Mouse (Mus musculus) MEL (cell line): Measurements from ENCODE around the gene P2rx1. TPM values are rescaled to one million over a fixed set of nuclear protein-coding genes. Genes with fewer than 3 reads are reported as not detected.

Source experiments
- DNase-seq: peaks from one replicate; pipeline ENCODE4 v3.0.0; 2011; ENCODE audit warnings: low read depth, low spot score
- H3K27ac ChIP-seq: 2 replicates; pipeline ENCODE4 v1.5.1; 2012; ENCODE audit warnings: low read depth, mild to moderate bottlenecking, control low read depth, low read length, moderate library complexity; ENCODE audit not compliant: control insufficient read depth
- H3K27me3 ChIP-seq, 2 experiments: fragments of 150-350 bp in 1 of 2; sonication (generic) in 1 of 2; 2 replicates each; pipeline ENCODE4 v1.6.1; 2012; ENCODE audit warnings: low read length in 2 of 2, mild to moderate bottlenecking in 2 of 2, improper control_type of control experiment in 1 of 2, moderate library complexity in 1 of 2; ENCODE audit not compliant: insufficient read depth in 2 of 2, control insufficient read depth in 1 of 2
- H3K36me3 ChIP-seq, 2 experiments: 2 replicates each; pipeline ENCODE4 v1.6.1; 2012 to 2014; ENCODE audit warnings: low read length in 2 of 2, improper control_type of control experiment in 1 of 2, inconsistent platforms in 1 of 2, mild to moderate bottlenecking in 1 of 2; ENCODE audit not compliant: insufficient read depth in 2 of 2, control insufficient read depth in 1 of 2
- H3K4me1 ChIP-seq, 2 experiments: fragments of 150-350 bp in 1 of 2; sonication (generic) in 1 of 2; 2 replicates each; pipeline ENCODE4 v1.6.1; 2012; ENCODE audit warnings: low read length in 2 of 2, improper control_type of control experiment in 1 of 2, mild to moderate bottlenecking in 1 of 2; ENCODE audit not compliant: insufficient read depth in 2 of 2, control insufficient read depth in 1 of 2
- H3K4me3 ChIP-seq, 2 experiments: fragments of 150-350 bp in 1 of 2; sonication (generic) in 1 of 2; 2 replicates each; pipeline ENCODE4 v1.5.1; 2012; ENCODE audit warnings: low read depth in 2 of 2, low read length in 2 of 2, mild to moderate bottlenecking in 2 of 2, moderate library complexity in 2 of 2, control low read depth in 1 of 2, improper control_type of control experiment in 1 of 2; ENCODE audit not compliant: control insufficient read depth in 1 of 2, insufficient read depth in 1 of 2
- H3K79me2 ChIP-seq: 2 replicates; pipeline ENCODE4 v1.6.1; 2012; ENCODE audit warnings: mild to moderate bottlenecking, low read length, moderate library complexity; ENCODE audit not compliant: control insufficient read depth, poor library complexity, insufficient read depth
- H3K9ac ChIP-seq: 2 replicates; pipeline ENCODE4 v1.6.1; 2012; ENCODE audit warnings: low read depth, mild to moderate bottlenecking, control low read depth, low read length, moderate library complexity; ENCODE audit not compliant: control insufficient read depth, poor library complexity, severe bottlenecking
- H3K9me3 ChIP-seq: fragments of 150-350 bp; sonication (generic); replicated peaks from 2 replicates; pipeline ENCODE4 v1.6.1; 2012; ENCODE audit warnings: mild to moderate bottlenecking, low read length, improper control_type of control experiment, moderate library complexity; ENCODE audit not compliant: insufficient read depth
- BHLHE40 ChIP-seq: IDR thresholded peaks from 2 replicates; pipeline ENCODE4 v1.6.1; 2012; ENCODE audit warnings: low read depth, mild to moderate bottlenecking, inconsistent platforms, low read length, improper control_type of control experiment, borderline replicate concordance
- CTCF ChIP-seq, 3 experiments: IDR thresholded peaks in 2 of 3; conservative IDR thresholded peaks in 1 of 3; 2 replicates each; pipeline ENCODE4 v1.5.1; 2011 to 2012; ENCODE audit warnings: low read length in 3 of 3, low read depth in 2 of 3, mild to moderate bottlenecking in 2 of 3, improper control_type of control experiment in 1 of 3, inconsistent platforms in 1 of 3, mixed read lengths in 1 of 3, moderate library complexity in 1 of 3; ENCODE audit not compliant: control insufficient read depth in 1 of 3, insufficient read depth in 1 of 3, poor library complexity in 1 of 3, severe bottlenecking in 1 of 3
- E2F4 ChIP-seq: IDR thresholded peaks from 2 replicates; pipeline ENCODE4 v1.6.1; 2011; ENCODE audit warnings: low read depth, low read length, improper control_type of control experiment, borderline replicate concordance
- ETS1 ChIP-seq: IDR thresholded peaks from 2 replicates; pipeline ENCODE4 v1.6.1; 2012; ENCODE audit warnings: low read depth, mild to moderate bottlenecking, inconsistent platforms, low read length, improper control_type of control experiment, moderate library complexity
- GABPA ChIP-seq: IDR thresholded peaks from 2 replicates; pipeline ENCODE4 v1.6.1; 2012; ENCODE audit warnings: low read depth, mild to moderate bottlenecking, inconsistent platforms, low read length, improper control_type of control experiment, moderate library complexity
- JUND ChIP-seq: IDR thresholded peaks from 2 replicates; pipeline ENCODE4 v1.6.1; 2011; ENCODE audit warnings: low read depth, mild to moderate bottlenecking, improper control_type of control experiment, low read length
- MAX ChIP-seq: IDR thresholded peaks from 2 replicates; pipeline ENCODE4 v1.6.1; 2011; ENCODE audit warnings: low read length, improper control_type of control experiment
- MAZ ChIP-seq: IDR thresholded peaks from 2 replicates; pipeline ENCODE4 v1.6.1; 2012; ENCODE audit warnings: low read depth, mild to moderate bottlenecking, inconsistent platforms, low read length, improper control_type of control experiment
- MEF2A ChIP-seq: IDR thresholded peaks from 2 replicates; pipeline ENCODE4 v1.6.1; 2014; ENCODE audit warnings: low read depth, mild to moderate bottlenecking, inconsistent platforms, low read length, improper control_type of control experiment; ENCODE audit not compliant: poor library complexity, insufficient replicate concordance, severe bottlenecking; ENCODE audit errors: extremely low read depth
- MXI1 ChIP-seq: IDR thresholded peaks from 2 replicates; pipeline ENCODE4 v1.6.1; 2011; ENCODE audit warnings: mild to moderate bottlenecking, low read depth, low read length, improper control_type of control experiment
- MYB ChIP-seq: IDR thresholded peaks from 2 replicates; pipeline ENCODE4 v1.6.1; 2011; ENCODE audit warnings: mild to moderate bottlenecking, low read depth, low read length, improper control_type of control experiment
- NELFE ChIP-seq: IDR thresholded peaks from 2 replicates; pipeline ENCODE4 v1.6.1; 2011; ENCODE audit warnings: low read depth, low read length, improper control_type of control experiment
- NRF1 ChIP-seq: IDR thresholded peaks from 2 replicates; pipeline ENCODE4 v1.6.1; 2014; ENCODE audit warnings: low read depth, mild to moderate bottlenecking, inconsistent platforms, low read length, improper control_type of control experiment, moderate library complexity; ENCODE audit not compliant: poor library complexity, insufficient read depth, severe bottlenecking
- POLR2AphosphoS2 ChIP-seq: IDR thresholded peaks from 2 replicates; pipeline ENCODE4 v1.6.1; 2011; ENCODE audit warnings: low read length, improper control_type of control experiment
- RAD21 ChIP-seq: IDR thresholded peaks from 2 replicates; pipeline ENCODE4 v1.6.1; 2011; ENCODE audit warnings: mild to moderate bottlenecking, low read depth, low read length, improper control_type of control experiment
- SIN3A ChIP-seq: IDR thresholded peaks from 2 replicates; pipeline ENCODE4 v1.6.1; 2012; ENCODE audit warnings: low read length, improper control_type of control experiment, inconsistent platforms
- SMC3 ChIP-seq: IDR thresholded peaks from 2 replicates; pipeline ENCODE4 v1.6.1; 2011; ENCODE audit warnings: low read depth, low read length, improper control_type of control experiment
- TBP ChIP-seq: IDR thresholded peaks from 2 replicates; pipeline ENCODE4 v1.8.0; 2011; ENCODE audit warnings: low read depth, low read length, improper control_type of control experiment
- TCF12 ChIP-seq: IDR thresholded peaks from 2 replicates; pipeline ENCODE4 v1.6.1; 2014; ENCODE audit warnings: low read depth, mild to moderate bottlenecking, inconsistent platforms, low read length, improper control_type of control experiment, moderate library complexity
- UBTF ChIP-seq: IDR thresholded peaks from 2 replicates; pipeline ENCODE4 v1.6.1; 2012; ENCODE audit warnings: low read depth, mild to moderate bottlenecking, inconsistent platforms, low read length, improper control_type of control experiment, moderate library complexity, borderline replicate concordance; ENCODE audit not compliant: insufficient read depth
- ZC3H11A ChIP-seq: IDR thresholded peaks from 2 replicates; pipeline ENCODE4 v1.6.1; 2012; ENCODE audit warnings: low read depth, mild to moderate bottlenecking, inconsistent platforms, low read length, improper control_type of control experiment
- ZMIZ1 ChIP-seq: IDR thresholded peaks from 2 replicates; pipeline ENCODE4 v1.6.1; 2012; ENCODE audit warnings: low read depth, mild to moderate bottlenecking, inconsistent platforms, low read length, improper control_type of control experiment, moderate library complexity
- ZNF384 ChIP-seq: IDR thresholded peaks from 2 replicates; pipeline ENCODE4 v1.6.1; 2012; ENCODE audit warnings: low read depth, mild to moderate bottlenecking, inconsistent platforms, low read length, improper control_type of control experiment
- polyA plus RNA-seq, 2 experiments: library from polyadenylated mRNA; stranded (reverse) in 1 of 2; unstranded in 1 of 2; fragments of >175 nt in 1 of 2; fragments of >200 nt in 1 of 2; gene quantifications; 2 replicates each; pipeline versions ENCODE4 v1.2.1 to v1.2.4; 2012; ENCODE audit warnings: low replicate concordance in 2 of 2, low read depth in 1 of 2; ENCODE audit not compliant: insufficient read length in 2 of 2, insufficient read depth in 1 of 2, missing spikeins in 1 of 2
- total RNA-seq: library from RNA; depleted of rRNA; stranded (reverse); fragments of 300-350 nt; gene quantifications from 2 replicates; pipeline ENCODE4 v1.2.3, GENCODE M21; 2012

Gene P2rx1
- total and polyA plus RNA-seq, 3 experiments: 3.0 to 8.1 TPM; not detected in 1

DNA sequence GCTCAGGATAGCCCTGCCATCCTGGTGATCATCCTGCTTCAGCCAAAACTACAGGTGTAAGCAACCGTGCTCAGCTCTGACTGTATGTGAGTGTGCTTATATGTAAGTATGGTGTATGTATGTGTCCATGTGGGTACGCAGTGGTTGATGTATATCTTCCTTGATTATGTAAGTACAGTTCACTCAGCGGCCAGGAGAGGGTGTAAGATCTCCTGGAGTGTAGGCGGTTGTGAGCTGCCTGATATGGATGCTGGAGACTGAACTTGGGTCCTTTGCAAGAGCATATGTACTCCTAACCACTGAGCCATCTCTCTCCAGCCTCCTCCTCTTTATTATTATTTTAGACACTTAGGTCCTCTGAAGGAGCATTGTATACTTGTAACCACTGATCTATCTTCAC is 45.9 kb downstream of the P2rx1 start:
- no peak overlapping the region for H3K9ac ChIP-seq
- no peaks in the 10 kb centered on the region for H3K27me3 ChIP-seq
- no peak overlapping the region for H3K4me3 ChIP-seq
- no peaks in the 10 kb centered on the region for H3K9me3 ChIP-seq
- peaks cover 2 to 9% of the 10 kb centered on the region in 2 experiments; a peak in 1 of 4 replicates for H3K4me1 ChIP-seq
- TF ChIP-seq JUND (no peak), NRF1 (no peak), MAX (no peak), E2F4 (no peak), POLR2AphosphoS2 (no peak), ETS1 (no peak), UBTF (no peak), NELFE (no peak), MYB (no peak), GABPA (no peak), ZC3H11A (no peak), ZNF384 (no peak), TCF12 (no peak), MAZ (no peak), ZMIZ1 (no peak), MEF2A (no peak), SMC3 (peak; percentile 56), TBP (no peak), BHLHE40 (no peak), SIN3A (no peak), MXI1 (no peak), CTCF (IDR thresholded peaks at IDR 0.05 in 2 of 3, conservative IDR thresholded peaks at IDR 0.05 in 1 of 3; ENCODE audit: control insufficient read depth in 1 of 3, insufficient read depth in 1 of 3, low read depth in 2 of 3, low read length in 3 of 3, poor library complexity in 1 of 3, severe bottlenecking in 1 of 3) (peak; percentile 35 to 63 (median 44)), RAD21 (peak; percentile 40)
- peaks cover 16% of the 10 kb centered on the region for H3K79me2 ChIP-seq
- H3K36me3 ChIP-seq: peaks cover 2 to 5% of the 10 kb centered on the region in 2 experiments; a peak in 3 of 4 replicates
- DNase-seq: peak; percentile 83
- no peak overlapping the region for H3K27ac ChIP-seq
